Mouse (Mus musculus) left cerebral cortex, postnatal 10 days (tissue): ENCODE results near the gene Cux2. TPM values are rescaled to one million over a fixed set of nuclear protein-coding genes. Genes with fewer than 3 reads are reported as not detected.

Source experiments
- DNase-seq, 2 experiments: peaks; one replicate each; pipeline ENCODE4 v3.0.0; 2021 to 2022; ENCODE audit warnings: low spot score in 2 of 2, mixed read lengths in 1 of 2; ENCODE audit errors: extremely low spot score in 1 of 2
- intact Hi-C: fragments of 180-260 bp; cut with DNase I; formaldehyde crosslinking; loops from one replicate; pipeline ENCODE4 v1.15.1; 2025
- total RNA-seq, 2 experiments: library from RNA; stranded (reverse); gene quantifications; 2 replicates each; pipeline ENCODE4 v1.2.3; 2021

Gene Cux2
- total RNA-seq, 2 experiments from 2014 or later, result 180 to 194 TPM

DNA sequence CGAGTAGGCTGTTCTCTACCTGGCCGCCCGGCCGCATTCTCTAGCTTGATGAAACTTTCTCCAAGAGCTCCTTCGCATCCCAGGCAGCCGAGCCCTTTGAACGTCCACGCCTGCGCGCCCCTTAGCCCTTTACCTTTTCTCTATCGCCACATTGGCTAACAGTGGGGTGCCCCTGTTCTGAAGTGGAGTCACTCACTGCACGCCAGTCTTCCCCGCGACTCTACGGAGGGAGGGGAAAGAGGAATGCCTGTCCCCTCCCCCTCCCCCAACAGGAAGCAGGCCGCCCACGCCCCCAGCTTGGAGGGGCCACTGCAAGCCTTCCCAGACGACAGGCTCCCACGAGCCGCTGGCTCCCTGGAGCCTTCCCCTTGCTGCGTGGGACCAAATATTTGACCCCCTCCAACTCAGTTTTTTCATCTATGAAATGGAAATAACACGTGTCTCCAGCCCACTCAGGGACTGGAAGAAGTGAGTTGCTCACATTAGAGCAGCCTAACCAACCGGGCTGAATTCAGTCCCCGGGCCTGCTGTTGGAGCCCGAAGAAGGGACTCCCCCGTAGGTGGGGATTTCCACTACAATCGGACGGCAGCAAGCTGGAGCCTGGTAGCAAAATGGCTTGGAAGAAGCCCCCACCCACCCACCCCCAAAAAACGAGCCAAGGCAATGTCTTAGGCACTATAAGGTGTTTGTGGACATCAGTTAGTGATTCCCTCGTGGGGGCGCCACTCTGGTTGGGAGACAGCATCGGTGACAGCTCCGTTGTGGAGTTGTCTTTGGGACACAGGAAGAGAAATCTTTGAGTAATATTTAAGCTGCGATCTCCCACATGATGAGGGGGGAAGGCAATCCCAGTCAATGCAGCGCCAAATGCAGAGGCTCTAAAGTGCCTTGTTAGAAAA is 212.2 kb downstream of the Cux2 start, which contains the start of gene Sh2b3:
Gene Sh2b3 (minus strand): TSS at position 206 of the 900 bp plus-strand sequence.
- DNase-seq, result peak in 1 of 2 experiments; percentile 82
- intact Hi-C loops, result no loop called here

DNA sequence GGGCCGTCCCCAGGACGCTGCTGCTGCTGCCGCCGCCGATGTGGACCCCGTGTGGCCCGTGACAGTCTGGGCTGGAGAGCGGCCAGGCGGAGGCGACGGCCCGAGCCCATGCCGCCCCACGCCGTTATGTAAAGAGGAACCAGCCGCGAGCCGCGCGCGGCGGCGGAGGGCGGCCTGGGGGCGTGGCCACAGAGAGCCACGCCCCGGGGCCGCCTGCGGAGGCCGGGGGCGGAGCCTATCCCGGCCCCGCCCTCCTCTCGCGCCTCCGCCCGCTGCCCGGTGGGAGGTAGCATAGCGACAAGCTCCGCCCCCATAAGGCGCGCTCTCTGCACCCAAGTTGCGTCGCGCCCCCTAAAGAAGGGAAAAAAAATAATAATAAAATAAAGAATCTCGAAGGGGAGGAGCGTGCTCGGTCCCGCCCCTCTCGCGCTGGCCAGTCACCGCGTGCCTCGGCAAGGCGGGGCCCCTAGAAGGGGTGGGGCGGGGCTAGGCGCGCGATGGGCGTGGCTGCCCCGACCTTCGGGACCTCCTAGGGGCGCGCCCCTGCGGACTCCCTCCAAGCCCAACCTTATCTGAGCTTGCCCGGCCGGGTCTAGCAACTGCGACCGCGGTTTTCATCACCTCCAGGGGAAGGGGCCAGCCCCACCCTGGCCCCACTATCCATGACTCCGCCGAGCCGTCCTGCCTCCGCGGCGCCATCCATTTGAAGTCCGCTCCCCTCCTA is 213.0 kb downstream of the Cux2 start:
- intact Hi-C loops, result no loop called here

GRCm38 (mm10) chr5:121835949-121836691 is 213.8 kb downstream of the Cux2 start:
- intact Hi-C loops, result no loop called here

More for the DNA sequence above, 213.0 kb downstream of the Cux2 start:
- peak; percentile 68 to 92 for DNase-seq

DNA sequence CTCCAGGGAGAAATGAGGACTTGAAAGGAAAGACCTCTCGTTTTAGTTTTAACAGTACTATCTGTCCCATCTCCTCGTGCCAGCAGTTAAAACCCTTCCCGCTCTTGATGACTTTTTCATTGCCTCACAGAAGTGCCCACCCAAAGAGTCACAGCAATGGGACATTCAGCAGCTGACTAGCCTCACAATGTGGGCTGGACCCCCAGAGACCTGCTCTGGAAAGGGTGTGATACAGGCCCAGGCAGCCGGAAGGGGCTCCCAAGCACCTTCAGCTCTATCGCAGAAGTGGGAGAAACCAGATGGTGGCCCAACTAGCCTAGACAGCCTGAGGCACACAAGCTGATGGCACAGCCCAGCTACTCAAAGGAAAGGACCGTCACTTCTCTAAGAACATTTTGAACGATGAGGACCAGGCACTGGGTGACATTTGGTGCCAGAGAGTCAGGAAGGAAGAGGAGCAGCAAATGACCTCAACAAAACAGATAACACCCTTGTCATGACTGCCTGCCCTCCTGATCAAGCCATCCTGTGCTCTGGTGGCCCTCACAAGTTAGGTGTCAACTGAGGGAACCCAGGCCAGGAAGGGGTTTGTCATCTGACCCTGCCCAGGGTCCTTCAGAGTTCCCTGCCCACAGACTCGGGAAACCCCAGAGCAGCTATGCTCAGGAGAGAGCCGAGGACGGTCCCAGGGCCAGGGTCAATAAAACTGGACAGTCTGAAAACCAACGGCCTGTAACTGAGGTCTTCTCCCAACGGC is 214.7 kb downstream of the Cux2 start:
- intact Hi-C loops, result no loop called here
- no peak for DNase-seq

More at GRCm38 (mm10) chr5:121835949-121836691, 213.8 kb downstream of the Cux2 start:
- DNase-seq, result no peak

GRCm38 (mm10) chr5:121834241-121834606 is 215.7 kb downstream of the Cux2 start:
- intact Hi-C loops, result no loop called here
- DNase-seq, result no peak

- peak in 1 of 2 experiments; percentile 85 for DNase-seq
- intact Hi-C loops, result no loop called here
These were observed 216.2 kb downstream of the Cux2 start for GRCm38 (mm10) chr5:121833572-121834240.

DNA sequence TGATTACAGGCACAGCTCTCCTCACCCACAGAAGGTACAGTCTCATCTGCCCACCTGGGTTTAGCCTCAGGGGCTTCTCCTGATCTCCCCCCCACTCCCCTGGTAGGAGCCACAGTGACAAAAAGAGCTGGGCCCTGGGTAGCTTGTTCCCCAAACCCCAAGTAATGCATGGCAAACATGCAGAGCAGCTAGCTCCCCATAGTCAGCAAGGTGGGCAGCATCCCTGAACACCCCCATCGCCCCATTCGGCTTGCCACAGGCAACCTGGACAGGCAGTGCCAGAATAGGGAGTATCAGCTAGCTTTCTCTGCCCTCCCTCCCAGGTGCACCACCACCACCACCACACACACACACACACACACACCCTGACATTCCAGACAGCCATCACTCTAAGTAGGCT is 216.7 kb downstream of the Cux2 start:
- intact Hi-C loops, result no loop called here

GRCm38 (mm10) chr5:121832376-121833155 is 217.3 kb downstream of the Cux2 start:
- intact Hi-C loops, result no loop called here

More for the DNA sequence above, 216.7 kb downstream of the Cux2 start:
- no peak for DNase-seq

GRCm38 (mm10) chr5:121831002-121831601 is 218.8 kb downstream of the Cux2 start:
- DNase-seq, result no peak
- intact Hi-C loops, result no loop called here

More at GRCm38 (mm10) chr5:121832376-121833155, 217.3 kb downstream of the Cux2 start:
- no peak for DNase-seq

DNA sequence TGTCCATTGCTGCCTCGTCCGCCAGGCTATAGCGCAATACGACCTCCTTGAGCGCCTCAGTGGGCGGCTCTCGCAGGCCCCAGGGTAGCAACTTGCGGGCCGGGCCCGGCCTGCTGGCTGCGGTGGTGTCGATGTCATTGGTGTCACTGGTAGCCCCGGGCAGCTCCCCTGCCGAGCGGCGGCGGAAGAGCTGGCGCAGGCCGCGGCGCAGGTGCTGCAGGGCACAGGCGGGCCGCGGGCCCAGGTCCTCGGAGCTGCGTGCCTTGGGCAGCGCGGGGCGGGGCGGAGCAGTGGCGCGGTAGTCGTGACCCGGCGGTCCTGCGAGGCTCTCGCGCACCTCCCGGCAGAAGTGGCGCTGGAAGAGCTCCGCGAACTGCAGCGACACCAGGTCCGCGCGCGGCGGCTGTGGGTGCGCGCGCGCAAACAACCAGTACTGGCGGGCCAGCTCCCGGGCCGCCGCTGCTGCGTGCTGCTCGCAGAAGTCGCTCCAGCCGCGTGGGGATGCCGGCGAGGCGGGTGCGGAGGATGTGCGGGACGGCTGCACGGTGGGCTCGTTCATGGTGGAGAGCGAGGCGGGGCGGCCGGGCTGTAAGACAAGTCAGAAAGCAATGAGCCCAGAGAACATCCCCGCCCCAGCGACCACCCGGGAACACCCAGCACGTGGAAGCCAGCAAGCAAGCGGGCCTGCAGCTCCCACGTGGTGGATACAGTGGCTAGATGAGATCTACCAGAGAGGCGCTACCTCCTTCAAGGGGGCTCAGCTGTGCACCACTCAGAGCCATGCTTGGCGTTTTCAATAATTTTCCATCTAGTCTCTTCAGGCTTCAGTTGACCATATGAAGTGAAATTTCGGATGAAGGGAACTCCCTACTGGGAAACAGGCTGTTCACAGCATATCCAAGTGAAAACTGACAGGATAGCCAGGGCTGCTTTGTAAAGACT is 221.1 kb downstream of the Cux2 start:
- peak in 1 of 2 experiments; percentile 59 for DNase-seq
- intact Hi-C loops, result no loop called here

DNA sequence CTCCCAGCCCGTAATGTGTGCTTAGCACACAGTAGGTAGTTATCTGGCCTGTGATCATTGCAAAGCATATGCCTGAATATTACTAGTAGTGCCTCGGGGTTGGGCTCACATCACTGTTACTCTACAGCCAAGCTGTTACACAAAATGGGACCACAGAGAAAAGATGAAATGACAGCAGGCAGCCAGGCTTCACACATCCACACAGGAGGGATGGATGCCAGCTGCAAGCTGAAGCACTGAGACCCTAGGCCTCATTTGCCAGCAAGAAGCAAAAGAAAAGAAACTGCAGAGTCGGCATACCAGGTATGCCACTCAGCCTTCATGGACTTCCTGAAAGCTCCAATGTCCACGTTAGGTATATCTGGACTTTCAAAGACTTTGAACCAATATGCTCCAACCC is 222.0 kb downstream of the Cux2 start:
- DNase-seq, result no peak
- intact Hi-C loops, result no loop called here

- DNase-seq, result no peak
- intact Hi-C loops, result no loop called here
These were observed 224.3 kb downstream of the Cux2 start for GRCm38 (mm10) chr5:121825606-121826005.

- DNase-seq, result peak in 1 of 2 experiments; percentile 83
- intact Hi-C loops, result no loop called here
These were observed 225.8 kb downstream of the Cux2 start for GRCm38 (mm10) chr5:121824121-121824520.

DNA sequence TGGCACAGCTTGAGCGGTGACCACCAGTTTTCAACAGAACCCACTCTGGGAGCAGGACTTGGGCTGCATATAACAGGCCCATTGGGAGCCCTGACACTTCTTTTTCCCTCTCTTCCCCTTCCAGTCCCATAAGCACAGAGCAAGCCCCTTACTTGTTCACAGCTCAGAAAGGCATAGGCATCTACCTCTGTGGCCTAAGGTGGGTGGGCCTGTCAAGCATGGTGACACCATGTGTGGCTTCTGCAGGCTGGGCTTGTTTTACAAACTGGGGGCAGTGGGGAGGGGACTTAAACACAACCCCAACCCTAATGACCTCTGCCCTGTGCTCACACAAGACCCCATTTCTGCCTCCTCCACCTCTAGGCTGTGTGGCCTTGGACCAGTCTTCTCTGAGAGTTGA is 226.2 kb downstream of the Cux2 start:
- DNase-seq, result no peak
- intact Hi-C loops, result no loop called here

- peak in 1 of 2 experiments; percentile 20 for DNase-seq
- intact Hi-C loops, result no loop called here
These were observed 227.0 kb downstream of the Cux2 start for GRCm38 (mm10) chr5:121822786-121823505.
